Mouse (Mus musculus): ENCODE data around the gene Fth1. TPM values are rescaled to one million over a fixed set of nuclear protein-coding genes. Genes with fewer than 3 reads are reported as not detected.

Fth1 gene
- polyA plus RNA-seq, 1 experiment from 2014 or later = 2,278 TPM

DNA sequence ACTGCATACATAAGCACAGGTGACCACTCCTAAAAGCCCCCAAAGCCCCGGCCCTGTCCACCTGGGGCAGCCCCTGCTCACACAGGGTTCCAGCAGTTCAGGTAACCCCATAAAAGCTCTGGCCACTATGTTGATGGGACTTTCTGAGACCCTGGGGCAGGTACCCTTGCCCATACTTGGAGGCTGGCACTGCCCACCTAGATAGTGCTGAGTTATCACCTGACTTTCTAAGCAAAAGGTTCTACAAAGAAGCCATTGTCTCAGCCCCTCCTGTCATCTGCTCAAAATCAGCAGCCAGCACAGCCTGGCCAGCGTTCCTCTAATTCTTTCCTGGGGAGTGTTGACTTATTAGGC lies 17.6 kb downstream of the Fth1 start:
- Histone ChIP-seq H3K4me3 (ENCODE audit: low read length) (no peak overlapping the region), H3K4me1 (ENCODE audit: control insufficient read depth, insufficient read depth, low read length) (peaks cover 6% of the 10 kb centered on the region), H3K27me3 (replicated peaks; ENCODE audit: control insufficient read depth, insufficient read depth, low read length) (no peaks in the 10 kb centered on the region), H3K27ac (ENCODE audit: low read length) (no peak overlapping the region), H3K36me3 (ENCODE audit: control insufficient read depth, insufficient read depth, low read length) (no peaks in the 10 kb centered on the region), H3K4me2 (ENCODE audit: low read depth, low read length) (no peak overlapping the region), H3K9ac (ENCODE audit: low read depth, low read length) (no peak overlapping the region), H3K9me3 (ENCODE audit: control insufficient read depth, low read length) (no peaks in the 10 kb centered on the region)
- WGBS = 58% methylated on average over 2 of the region's 2 CpGs
- ATAC-seq = no peak

GRCm38 (mm10) chr19:9998736-9999486 lies 18.5 kb downstream of the Fth1 start:
- H3K4me1 ChIP-seq (ENCODE audit: control insufficient read depth, insufficient read depth, low read length) = no peaks in the 10 kb centered on the region
- no peaks in the 10 kb centered on the region for H3K27me3 ChIP-seq (replicated peaks; ENCODE audit: control insufficient read depth, insufficient read depth, low read length)
- H3K9ac ChIP-seq (ENCODE audit: low read depth, low read length) = no peak overlapping the region
- no peak overlapping the region for H3K4me3 ChIP-seq (ENCODE audit: low read length)
- no peaks in the 10 kb centered on the region for H3K9me3 ChIP-seq (ENCODE audit: control insufficient read depth, low read length)
- H3K4me2 ChIP-seq (ENCODE audit: low read depth, low read length) = no peak overlapping the region
- 62% methylated on average over 13 of the region's 13 CpGs for WGBS
- no peak overlapping the region for H3K27ac ChIP-seq (ENCODE audit: low read length)
- H3K36me3 ChIP-seq (ENCODE audit: control insufficient read depth, insufficient read depth, low read length) = no peaks in the 10 kb centered on the region
- ATAC-seq = no peak

DNA sequence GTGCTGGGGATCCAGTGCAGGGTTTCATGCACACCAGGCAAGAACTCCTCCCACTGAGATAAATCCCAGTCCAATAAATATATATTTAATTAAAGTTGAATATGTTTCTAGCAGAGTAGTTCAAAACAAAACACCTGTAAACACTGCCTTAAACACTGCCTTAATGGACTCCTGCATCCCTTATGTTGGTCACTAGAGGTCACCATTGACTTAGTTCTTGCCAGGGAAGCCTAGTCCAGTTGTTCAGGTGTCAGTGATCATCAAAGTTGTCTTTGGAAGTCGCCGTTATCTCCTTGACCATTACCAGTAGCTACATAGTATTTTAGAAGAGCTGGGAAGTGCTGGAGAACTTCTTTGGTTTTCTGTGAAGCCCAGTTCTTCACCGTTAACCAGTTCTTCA lies 19.9 kb downstream of the Fth1 start:
- Histone ChIP-seq H3K4me1 (ENCODE audit: control insufficient read depth, insufficient read depth, low read length) (no peaks in the 10 kb centered on the region), H3K36me3 (ENCODE audit: control insufficient read depth, insufficient read depth, low read length) (no peaks in the 10 kb centered on the region), H3K4me2 (ENCODE audit: low read depth, low read length) (no peak overlapping the region), H3K27me3 (replicated peaks; ENCODE audit: control insufficient read depth, insufficient read depth, low read length) (no peaks in the 10 kb centered on the region), H3K4me3 (ENCODE audit: low read length) (no peak overlapping the region), H3K9me3 (ENCODE audit: control insufficient read depth, low read length) (no peaks in the 10 kb centered on the region), H3K9ac (ENCODE audit: low read depth, low read length) (no peak overlapping the region), H3K27ac (ENCODE audit: low read length) (no peak overlapping the region)
- ATAC-seq = peak; percentile 64
- 21% methylated on average over 3 of the region's 3 CpGs for WGBS

DNA sequence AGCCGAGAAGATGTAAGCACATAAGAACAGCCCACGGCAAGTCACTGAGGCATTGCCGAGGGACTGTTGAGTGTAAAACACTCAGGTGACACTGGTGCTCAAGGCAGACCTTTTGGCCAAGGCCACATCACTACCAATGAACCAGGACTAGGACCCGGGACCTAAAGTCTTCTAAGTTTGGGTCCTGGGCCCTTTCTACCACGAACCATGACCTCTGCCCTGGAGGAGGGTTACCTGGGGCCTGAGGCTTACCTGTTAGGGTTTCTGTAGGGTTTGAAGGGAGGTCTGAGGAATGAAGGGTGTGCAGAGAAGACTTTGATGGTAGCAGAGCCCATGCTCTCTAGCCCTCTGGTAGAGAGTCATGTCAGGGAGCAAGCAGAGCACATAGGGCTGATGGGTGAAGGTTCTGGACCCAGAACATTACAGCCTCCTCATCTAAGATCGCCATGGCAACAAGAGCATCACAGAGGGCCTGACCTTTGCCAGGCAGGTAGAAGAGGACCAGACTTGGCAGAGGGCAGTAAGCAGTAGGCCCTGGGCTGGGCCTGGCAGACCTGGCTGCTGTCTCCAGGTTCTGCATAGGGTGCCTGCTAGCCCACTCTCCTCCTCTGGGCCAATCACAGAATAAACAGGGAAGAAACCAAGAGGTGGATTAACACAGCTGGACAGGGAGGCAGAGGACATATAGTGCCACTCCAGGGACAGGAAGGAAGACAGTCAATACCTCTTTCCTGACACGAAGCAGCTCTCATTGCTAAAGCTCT lies 21.0 kb downstream of the Fth1 start, which contains the start of the genes Best1 and Rab3il1:
TSS of gene Best1 (minus strand) at position 428 of the 764 bp plus-strand sequence.
TSS of gene Rab3il1 (plus strand) at position 464 of the 764 bp plus-strand sequence.
- no peaks in the 10 kb centered on the region for H3K27me3 ChIP-seq (replicated peaks; ENCODE audit: control insufficient read depth, insufficient read depth, low read length)
- H3K9me3 ChIP-seq (ENCODE audit: control insufficient read depth, low read length) = no peaks in the 10 kb centered on the region
- 78% methylated on average over 7 of the region's 7 CpGs for WGBS
- H3K9ac ChIP-seq (ENCODE audit: low read depth, low read length) = no peak within 1 kb of the TSS
- H3K4me3 ChIP-seq (ENCODE audit: low read length) = no peak within 1 kb of the TSS
- H3K4me2 ChIP-seq (ENCODE audit: low read depth, low read length) = no peak within 1 kb of the TSS
- H3K27ac ChIP-seq (ENCODE audit: low read length) = no peak within 1 kb of the TSS
- ATAC-seq = no peak
- H3K36me3 ChIP-seq (ENCODE audit: control insufficient read depth, insufficient read depth, low read length) = no peaks in the 10 kb centered on the region
- H3K4me1 ChIP-seq (ENCODE audit: control insufficient read depth, insufficient read depth, low read length) = no peaks in the 10 kb centered on the region

DNA sequence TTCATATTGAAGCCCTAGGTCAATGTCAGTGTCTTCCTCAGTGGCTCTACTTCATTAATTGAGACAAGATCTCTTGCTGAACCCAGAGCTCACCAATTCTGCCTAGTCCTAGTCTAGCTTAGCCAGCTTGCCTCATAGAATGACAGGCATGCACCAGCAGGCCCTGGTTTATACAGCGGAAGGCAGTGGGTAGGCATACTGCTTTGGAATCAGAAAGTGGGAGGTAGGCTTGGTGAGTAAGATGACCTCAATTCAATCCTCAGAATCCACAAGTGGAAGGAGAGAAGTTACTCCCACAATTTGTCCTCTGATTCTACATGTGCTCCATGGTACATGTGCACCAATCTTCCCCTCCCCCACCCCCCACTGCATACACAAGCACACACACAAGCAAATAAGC lies 23.3 kb downstream of the Fth1 start:
- H3K4me1 ChIP-seq (ENCODE audit: control insufficient read depth, insufficient read depth, low read length) = no peaks in the 10 kb centered on the region
- H3K27me3 ChIP-seq (replicated peaks; ENCODE audit: control insufficient read depth, insufficient read depth, low read length) = no peaks in the 10 kb centered on the region
- no peak overlapping the region for H3K4me2 ChIP-seq (ENCODE audit: low read depth, low read length)
- H3K4me3 ChIP-seq (ENCODE audit: low read length) = no peak overlapping the region
- no peak overlapping the region for H3K9ac ChIP-seq (ENCODE audit: low read depth, low read length)
- 97% methylated on average over 1 of the region's 1 CpGs for WGBS
- no peak overlapping the region for H3K27ac ChIP-seq (ENCODE audit: low read length)
- ATAC-seq = no peak
- H3K36me3 ChIP-seq (ENCODE audit: control insufficient read depth, insufficient read depth, low read length) = no peaks in the 10 kb centered on the region
- H3K9me3 ChIP-seq (ENCODE audit: control insufficient read depth, low read length) = no peaks in the 10 kb centered on the region

GRCm38 (mm10) chr19:10011408-10011807 lies 31.0 kb downstream of the Fth1 start:
- Histone ChIP-seq H3K27ac (ENCODE audit: low read length) (no peak overlapping the region), H3K36me3 (ENCODE audit: control insufficient read depth, insufficient read depth, low read length) (no peaks in the 10 kb centered on the region), H3K4me2 (ENCODE audit: low read depth, low read length) (no peak overlapping the region), H3K9ac (ENCODE audit: low read depth, low read length) (no peak overlapping the region), H3K4me1 (ENCODE audit: control insufficient read depth, insufficient read depth, low read length) (peaks cover 28% of the 10 kb centered on the region), H3K4me3 (ENCODE audit: low read length) (no peak overlapping the region), H3K9me3 (ENCODE audit: control insufficient read depth, low read length) (no peaks in the 10 kb centered on the region), H3K27me3 (replicated peaks; ENCODE audit: control insufficient read depth, insufficient read depth, low read length) (no peaks in the 10 kb centered on the region)
- 73% methylated on average over 1 of the region's 1 CpGs for WGBS
- no peak for ATAC-seq

DNA sequence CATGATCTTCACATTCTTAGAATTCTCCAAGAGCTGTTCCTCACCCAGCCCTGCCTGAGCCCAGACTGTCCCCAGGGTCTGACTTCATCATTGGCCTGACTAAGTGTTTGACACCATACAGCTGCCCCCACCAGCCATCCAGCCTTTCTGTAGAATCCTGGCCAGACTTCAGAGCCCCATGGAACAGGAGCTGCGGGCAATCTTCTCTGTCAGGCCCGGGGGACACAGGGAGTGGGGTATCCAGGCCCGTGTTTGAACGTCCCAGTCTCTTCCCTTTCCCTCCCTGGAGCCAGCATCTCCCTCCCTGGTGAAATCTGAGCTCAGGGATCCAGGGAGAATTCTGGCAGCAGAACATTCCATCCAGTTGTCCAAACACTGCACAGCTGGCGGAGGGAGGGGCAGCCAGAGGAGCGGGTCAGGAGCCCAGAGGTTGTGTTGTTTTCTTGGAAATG lies 32.5 kb downstream of the Fth1 start:
- H3K27ac ChIP-seq (ENCODE audit: low read length) = peak overlapping the region; percentile 88
- WGBS = 23% methylated on average over 6 of the region's 6 CpGs
- H3K36me3 ChIP-seq (ENCODE audit: control insufficient read depth, insufficient read depth, low read length) = no peaks in the 10 kb centered on the region
- peaks cover 33% of the 10 kb centered on the region for H3K4me1 ChIP-seq (ENCODE audit: control insufficient read depth, insufficient read depth, low read length)
- peak overlapping the region; percentile 47; the same call in 1 of the 2 replicates for H3K9ac ChIP-seq (ENCODE audit: low read depth, low read length)
- H3K9me3 ChIP-seq (ENCODE audit: control insufficient read depth, low read length) = no peaks in the 10 kb centered on the region
- H3K4me3 ChIP-seq (ENCODE audit: low read length) = no peak overlapping the region
- no peak overlapping the region for H3K4me2 ChIP-seq (ENCODE audit: low read depth, low read length)
- ATAC-seq = peak; percentile 27
- H3K27me3 ChIP-seq (replicated peaks; ENCODE audit: control insufficient read depth, insufficient read depth, low read length) = no peaks in the 10 kb centered on the region

DNA sequence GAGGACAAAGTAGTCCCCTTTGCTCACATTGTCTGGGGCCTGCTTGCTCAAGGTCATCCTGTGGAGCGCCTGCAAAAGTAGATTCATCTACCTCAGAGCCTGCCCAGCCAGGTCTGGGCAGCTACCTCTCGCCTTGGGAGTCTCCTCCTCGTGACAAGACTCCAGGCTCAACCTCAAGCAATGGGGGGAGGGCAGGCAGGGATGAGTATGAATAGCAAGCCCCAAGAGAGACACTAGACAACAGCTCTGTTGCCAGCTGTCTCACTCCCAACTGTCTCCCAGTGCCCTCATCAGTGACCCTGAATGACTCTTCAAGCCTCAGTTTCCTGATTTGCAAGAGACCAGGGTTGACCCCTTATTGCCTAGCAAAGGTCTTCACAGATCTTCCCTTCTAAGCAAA lies 33.0 kb downstream of the Fth1 start:
- ATAC-seq = no peak
- WGBS = 30% methylated on average over 3 of the region's 3 CpGs
- no peaks in the 10 kb centered on the region for H3K9me3 ChIP-seq (ENCODE audit: control insufficient read depth, low read length)
- H3K27me3 ChIP-seq (replicated peaks; ENCODE audit: control insufficient read depth, insufficient read depth, low read length) = no peaks in the 10 kb centered on the region
- no peaks in the 10 kb centered on the region for H3K36me3 ChIP-seq (ENCODE audit: control insufficient read depth, insufficient read depth, low read length)
- peak overlapping the region; percentile 88 for H3K27ac ChIP-seq (ENCODE audit: low read length)
- H3K4me3 ChIP-seq (ENCODE audit: low read length) = no peak overlapping the region
- H3K9ac ChIP-seq (ENCODE audit: low read depth, low read length) = 0 out of 2 replicates have a peak overlapping the region, but pooled peaks have one; percentile 47
- no peak overlapping the region for H3K4me2 ChIP-seq (ENCODE audit: low read depth, low read length)
- peaks cover 35% of the 10 kb centered on the region for H3K4me1 ChIP-seq (ENCODE audit: control insufficient read depth, insufficient read depth, low read length)

DNA sequence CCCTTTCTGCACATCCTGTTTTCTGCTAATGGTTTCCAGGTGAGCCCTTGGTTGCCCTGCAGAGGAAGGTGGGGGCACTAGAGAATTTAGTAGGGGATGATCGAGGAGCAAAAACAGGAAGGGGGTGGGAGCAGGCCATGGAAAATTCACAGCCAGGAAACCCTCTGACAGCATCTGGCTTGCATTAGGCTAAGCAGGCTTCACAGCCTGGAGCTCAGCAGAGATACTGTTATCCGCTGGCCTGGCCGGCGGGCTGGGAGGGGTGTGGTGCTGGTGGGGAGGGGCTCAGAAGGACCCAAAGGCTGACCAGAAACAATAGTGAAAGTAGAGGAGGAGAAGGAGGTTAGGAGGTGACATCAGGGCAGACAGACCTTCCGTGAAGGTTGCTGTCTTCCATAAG lies 33.5 kb downstream of the Fth1 start:
- H3K36me3 ChIP-seq (ENCODE audit: control insufficient read depth, insufficient read depth, low read length) = no peaks in the 10 kb centered on the region
- H3K4me1 ChIP-seq (ENCODE audit: control insufficient read depth, insufficient read depth, low read length) = peaks cover 40% of the 10 kb centered on the region
- no peak overlapping the region for H3K9ac ChIP-seq (ENCODE audit: low read depth, low read length)
- no peak for ATAC-seq
- H3K9me3 ChIP-seq (ENCODE audit: control insufficient read depth, low read length) = no peaks in the 10 kb centered on the region
- no peaks in the 10 kb centered on the region for H3K27me3 ChIP-seq (replicated peaks; ENCODE audit: control insufficient read depth, insufficient read depth, low read length)
- H3K4me3 ChIP-seq (ENCODE audit: low read length) = no peak overlapping the region
- peak overlapping the region; percentile 88 for H3K27ac ChIP-seq (ENCODE audit: low read length)
- 26% methylated on average over 5 of the region's 5 CpGs for WGBS
- no peak overlapping the region for H3K4me2 ChIP-seq (ENCODE audit: low read depth, low read length)

All from intestine, embryonic 16.5 days (tissue).